In the genomic region with DNA sequence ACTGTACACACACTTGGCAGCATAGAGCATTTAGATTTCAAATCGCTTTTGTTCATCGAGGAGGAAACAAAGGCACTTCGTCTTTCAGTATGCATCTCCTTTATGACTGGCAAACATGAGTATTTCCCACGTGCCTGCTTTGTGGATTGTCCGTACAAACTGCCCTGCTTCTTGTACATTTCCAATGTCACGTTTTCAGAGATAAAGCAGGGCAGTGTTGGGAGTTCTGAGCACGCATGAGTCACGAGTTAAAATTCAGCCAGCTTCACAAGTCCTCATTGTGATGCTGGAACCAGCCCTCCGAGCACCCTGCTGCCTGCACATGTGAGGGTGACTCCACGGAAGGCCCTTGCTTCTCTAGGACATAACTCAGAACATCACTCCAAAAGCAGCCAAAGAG, we compare ENCODE assay signal across 19 mouse cellular contexts. TPM values are rescaled to one million over a fixed set of nuclear protein-coding genes. Genes with fewer than 3 reads are reported as not detected.
A peak's percentile ranks its signal among the peaks of the same experiment; 100 is the strongest.
DNase-seq lines count a peak whose midpoint lies in the region; ATAC-seq and TF ChIP-seq lines count a peak whose summit lies in the region.
"Had no signal": no experiment of that assay in that cellular context is flagged by ENCODE, and none has a peak within 500 bp of the region (broad histone marks: within the 10 kb centered on the region; RNA-seq: fewer than 3 reads in every experiment).

No protein-coding gene starts in this region.

- H3K9me3 ChIP-seq in forebrain, postnatal 0 days (ENCODE audit: low read length): no peaks in the 10 kb centered on the region
- no peaks in the 10 kb centered on the region for H3K9me3 ChIP-seq in forebrain, embryonic 10.5 days
- no peaks in the 10 kb centered on the region for H3K9me3 ChIP-seq in stomach, embryonic 14.5 days (ENCODE audit: control insufficient read depth, low read depth, low read length)
- H3K9me3 ChIP-seq: embryonic facial prominence, embryonic 12.5 days; lung, embryonic 15.5 days; midbrain, embryonic 10.5 days had no signal

- H3K27me3 ChIP-seq in forebrain, postnatal 0 days (ENCODE audit: insufficient read depth, low read length): no peaks in the 10 kb centered on the region
- no peaks in the 10 kb centered on the region for H3K27me3 ChIP-seq in forebrain, embryonic 10.5 days (ENCODE audit: poor library complexity, severe bottlenecking)
- no peaks in the 10 kb centered on the region for H3K27me3 ChIP-seq in stomach, embryonic 14.5 days (ENCODE audit: control insufficient read depth, insufficient read depth, low read length)
- H3K27me3 ChIP-seq: embryonic facial prominence, embryonic 12.5 days; lung, embryonic 15.5 days had no signal

- peak; percentile 16 for DNase-seq in forebrain, postnatal 0 days
- DNase-seq in forebrain, embryonic 10.5 days (ENCODE audit: extremely low spot score, low spot score): no peak
- peak; percentile 63 to 73 for DNase-seq in left cerebral cortex, adult 9 months (ENCODE audit: low spot score in 2 of 2)
- DNase-seq in left cerebral cortex, postnatal 10 days (ENCODE audit: extremely low spot score in 1 of 2, low spot score in 2 of 2): no peak
- peak; percentile 95 for DNase-seq in brain, adult 2 months (ENCODE audit: low read depth, low spot score)
- no peak for DNase-seq in urinary bladder, adult 18-20 months (ENCODE audit: low spot score in 2 of 2)
- DNase-seq: cerebellum, postnatal 25 days; kidney, postnatal 10 days; spleen, adult 18-20 months; thymus, adult 2 months had no signal

- H3K4me2 ChIP-seq in forebrain, postnatal 0 days (ENCODE audit: low read depth): no peak overlapping the region
- no peak overlapping the region for H3K4me2 ChIP-seq in stomach, embryonic 14.5 days (replicated peaks; ENCODE audit: low read depth, low read length)
- H3K4me2 ChIP-seq: embryonic facial prominence, embryonic 12.5 days; liver, embryonic 11.5 days; lung, embryonic 15.5 days had no signal

- 52% methylated on average over 10 of the region's 10 CpGs for WGBS in forebrain, postnatal 0 days
- WGBS in forebrain, embryonic 10.5 days: 87% methylated on average over 10 of the region's 10 CpGs
- WGBS in stomach, embryonic 14.5 days: 56% methylated on average over 10 of the region's 10 CpGs

- no peak for TF ChIP-seq CTCF in forebrain, postnatal 0 days (IDR thresholded peaks at IDR 0.05; ENCODE audit: low read depth)

- no peak overlapping the region for H3K9ac ChIP-seq in forebrain, postnatal 0 days
- no peak overlapping the region for H3K9ac ChIP-seq in stomach, embryonic 14.5 days (replicated peaks; ENCODE audit: low read depth, low read length)
- H3K9ac ChIP-seq: embryonic facial prominence, embryonic 12.5 days; lung, embryonic 15.5 days had no signal

- intact Hi-C loops in left cerebral cortex, postnatal 10 days (cut with DNase I): no loop called here

- no peak overlapping the region for H3K4me3 ChIP-seq in forebrain, postnatal 0 days (ENCODE audit: low read depth, low read length)
- no peak overlapping the region for H3K4me3 ChIP-seq in forebrain, embryonic 10.5 days
- H3K4me3 ChIP-seq in stomach, embryonic 14.5 days (ENCODE audit: low read depth, low read length): no peak overlapping the region
- H3K4me3 ChIP-seq: embryonic facial prominence, embryonic 12.5 days; lung, embryonic 15.5 days; midbrain, embryonic 10.5 days; myocyte had no signal

- no peak for ATAC-seq in forebrain, postnatal 0 days
- peak; percentile 58; the same call in 1 of the 2 replicates for ATAC-seq in stomach, embryonic 14.5 days (ENCODE audit: insufficient number of reproducible peaks, insufficient read depth, low FRiP score, low read depth)
- ATAC-seq in megakaryocyte-erythroid progenitor cell, adult 5-6 weeks (replicated peaks; ENCODE audit: low FRiP score, low TSS enrichment, poor library complexity, severe bottlenecking): no peak

- no peaks in the 10 kb centered on the region for H3K36me3 ChIP-seq in forebrain, postnatal 0 days (ENCODE audit: insufficient read depth)
- H3K36me3 ChIP-seq in forebrain, embryonic 10.5 days (replicated peaks): no peaks in the 10 kb centered on the region
- H3K36me3 ChIP-seq in stomach, embryonic 14.5 days (ENCODE audit: control insufficient read depth, insufficient read depth, low read length): no peaks in the 10 kb centered on the region
- H3K36me3 ChIP-seq: embryonic facial prominence, embryonic 12.5 days; lung, embryonic 15.5 days; midbrain, embryonic 10.5 days had no signal

- no peaks in the 10 kb centered on the region for H3K4me1 ChIP-seq in forebrain, postnatal 0 days (ENCODE audit: insufficient read depth)
- H3K4me1 ChIP-seq in forebrain, embryonic 10.5 days: no peaks in the 10 kb centered on the region
- no peaks in the 10 kb centered on the region for H3K4me1 ChIP-seq in stomach, embryonic 14.5 days (ENCODE audit: control insufficient read depth, insufficient read depth, low read length)
- H3K4me1 ChIP-seq: embryonic facial prominence, embryonic 12.5 days; midbrain, embryonic 10.5 days had no signal

- no peak overlapping the region for H3K27ac ChIP-seq in forebrain, postnatal 0 days (ENCODE audit: low read depth, low read length)
- H3K27ac ChIP-seq in forebrain, embryonic 10.5 days: no peak overlapping the region
- H3K27ac ChIP-seq in stomach, embryonic 14.5 days (ENCODE audit: low read length): no peak overlapping the region
- H3K27ac ChIP-seq: embryonic facial prominence, embryonic 12.5 days; lung, embryonic 15.5 days; midbrain, embryonic 10.5 days had no signal

RNA-seq across cellular contexts. Expression of a gene that starts 45.8 kb away (rescaled TPM):
- 0.10 and 0.31 TPM in 2 replicates for total RNA-seq in forebrain, postnatal 0 days (2014; rRNA removed)
- 0.26 and 0.41 TPM in 2 replicates for polyA plus RNA-seq in forebrain, postnatal 0 days (2015; fragmentation: Nextera tagmentation; extraction: Ambion mirVana)
- polyA plus RNA-seq in forebrain, embryonic 10.5 days (2016; fragmentation: Nextera tagmentation; extraction: Ambion mirVana): not detected in 2 replicates
- under 1 TPM; 0.24 to 0.41 TPM for total RNA-seq in left cerebral cortex, postnatal 10 days (2021)
- 0.23 TPM in 1 of 2 replicates, not detected in the other for polyA plus RNA-seq in stomach, embryonic 14.5 days (2014; fragmentation: Nextera tagmentation; extraction: Ambion mirVana)
- 0.12 and 2.7 TPM in 2 replicates for total RNA-seq in megakaryocyte-erythroid progenitor cell, adult 5-6 weeks (2014; fragmentation: Nextera tagmentation)
- total RNA-seq in megakaryocyte-erythroid progenitor cell, adult 5-6 weeks (2017): 0.52 and 5.2 TPM in 2 replicates
- total RNA-seq: gastrocnemius, adult 18-20 months had no signal
- polyA plus RNA-seq: C2C12; liver, embryonic 11.5 days; lung, embryonic 15.5 days; midbrain, embryonic 10.5 days; myocyte had no signal

RNA-seq across cellular contexts. Expression of a gene that starts 45.9 kb away (rescaled TPM):
- total RNA-seq in forebrain, postnatal 0 days (2014; rRNA removed): 84.6 and 112 TPM in 2 replicates
- 38.7 and 47.7 TPM in 2 replicates for polyA plus RNA-seq in forebrain, postnatal 0 days (2015; fragmentation: Nextera tagmentation; extraction: Ambion mirVana)
- polyA plus RNA-seq in forebrain, embryonic 10.5 days (2016; fragmentation: Nextera tagmentation; extraction: Ambion mirVana): 31.7 and 37.3 TPM in 2 replicates
- 10 to 100 TPM; 92.4 to 92.7 TPM for total RNA-seq in left cerebral cortex, postnatal 10 days (2021)
- polyA plus RNA-seq in stomach, embryonic 14.5 days (2014; fragmentation: Nextera tagmentation; extraction: Ambion mirVana): 44.3 and 47.1 TPM in 2 replicates
- total RNA-seq in megakaryocyte-erythroid progenitor cell, adult 5-6 weeks (2014; fragmentation: Nextera tagmentation): 1.2 and 5.4 TPM in 2 replicates
- total RNA-seq in megakaryocyte-erythroid progenitor cell, adult 5-6 weeks (2017): 3.0 and 5.8 TPM in 2 replicates

Comparison
In these comparisons a context has a peak if more than half of its experiments do, and no peak if none do; other contexts are left out.
1. DNase-seq: peak in forebrain, postnatal 0 days (single experiment), left cerebral cortex, adult 9 months (2 of 2) and brain, adult 2 months (single experiment); none in forebrain, embryonic 10.5 days (single experiment), left cerebral cortex, postnatal 10 days (0 of 2) and urinary bladder, adult 18-20 months (0 of 2).
2. RNA of a gene that starts 45.9 kb away (total RNA-seq): 84.6 to 112 TPM in forebrain, postnatal 0 days and 92.4 to 92.7 TPM in left cerebral cortex, postnatal 10 days; 1.2 to 5.8 TPM in megakaryocyte-erythroid progenitor cell, adult 5-6 weeks; every median in the first group is over 10 times any median in the second.